In the genomic region with DNA sequence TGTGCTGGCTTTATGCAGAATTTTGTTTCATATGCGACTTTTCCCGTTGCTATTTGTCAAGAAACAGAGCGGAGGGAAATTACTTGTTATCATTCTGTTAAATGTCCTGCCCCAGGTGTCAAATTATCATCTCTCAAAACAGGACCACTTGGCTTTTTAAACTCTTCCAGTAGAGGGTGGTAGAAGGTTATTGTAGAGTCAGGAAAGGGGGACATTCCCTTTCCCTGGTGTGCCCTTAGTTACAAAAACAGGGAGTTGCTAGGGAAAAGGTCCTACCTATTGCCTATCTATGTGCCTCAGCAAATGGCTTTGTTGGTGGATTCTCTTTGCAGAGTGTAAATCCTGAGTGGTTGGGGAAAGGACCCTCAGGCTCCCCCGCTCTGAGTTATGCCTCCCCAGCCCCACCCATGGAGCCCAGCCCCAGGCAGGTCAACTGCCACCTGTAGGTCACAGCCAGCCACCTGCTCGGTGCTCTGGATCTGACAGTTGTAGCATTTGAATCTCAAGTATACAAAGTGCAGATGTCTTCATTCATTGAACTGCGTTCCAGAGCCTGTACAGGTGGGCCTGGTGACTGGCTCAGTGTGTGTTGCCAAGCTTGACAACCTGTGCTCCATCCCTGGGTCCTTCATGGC, we compare ENCODE assay signal across 17 mouse cellular contexts. TPM values are rescaled to one million over a fixed set of nuclear protein-coding genes. Genes with fewer than 3 reads are reported as not detected.
DNase-seq lines count a peak whose midpoint lies in the region; ATAC-seq and TF ChIP-seq lines count a peak whose summit lies in the region.
"Had no signal": no experiment of that assay in that cellular context is flagged by ENCODE, and none has a peak within 500 bp of the region (broad histone marks: within the 10 kb centered on the region; RNA-seq: fewer than 3 reads in every experiment).

No protein-coding gene starts in this region.

- H3K27ac ChIP-seq in lung, postnatal 0 days (ENCODE audit: low read length), result no peak overlapping the region
- H3K27ac ChIP-seq: embryonic facial prominence, embryonic 10.5 days; lung, embryonic 15.5 days; neural tube, embryonic 15.5 days had no signal

- H3K4me2 ChIP-seq in lung, postnatal 0 days (replicated peaks; ENCODE audit: low read depth, low read length), result no peak overlapping the region
- H3K4me2 ChIP-seq: lung, embryonic 15.5 days; neural tube, embryonic 15.5 days had no signal

- no peak overlapping the region for H3K4me3 ChIP-seq in lung, postnatal 0 days (ENCODE audit: low read depth, low read length)
- H3K4me3 ChIP-seq: embryonic facial prominence, embryonic 10.5 days; lung, embryonic 15.5 days; neural tube, embryonic 15.5 days had no signal

- WGBS in lung, postnatal 0 days, result 48% methylated on average over 6 of the region's 6 CpGs

- no peak for ATAC-seq in lung, postnatal 0 days
- ATAC-seq: CD4-positive, CD25-positive, alpha-beta regulatory T cell, adult 4 months; inflammation-experienced regulatory T-cells, adult 6 months; midbrain, embryonic 16.5 days had no signal

- no peak for TF ChIP-seq EP300 in lung, postnatal 0 days (IDR thresholded peaks at IDR 0.05)

- H3K4me1 ChIP-seq in lung, postnatal 0 days (ENCODE audit: insufficient read depth, low read depth, low read length), result no peaks in the 10 kb centered on the region
- H3K4me1 ChIP-seq: embryonic facial prominence, embryonic 10.5 days; lung, embryonic 15.5 days; neural tube, embryonic 15.5 days had no signal

- no peaks in the 10 kb centered on the region for H3K27me3 ChIP-seq in lung, postnatal 0 days (replicated peaks; ENCODE audit: insufficient read depth, low read length)
- H3K27me3 ChIP-seq: lung, embryonic 15.5 days; neural tube, embryonic 15.5 days had no signal

- H3K36me3 ChIP-seq in lung, postnatal 0 days (ENCODE audit: insufficient read depth, low read length), result no peaks in the 10 kb centered on the region
- H3K36me3 ChIP-seq: embryonic facial prominence, embryonic 10.5 days; lung, embryonic 15.5 days; neural tube, embryonic 15.5 days had no signal

- TF ChIP-seq CTCF in lung, postnatal 0 days (IDR thresholded peaks at IDR 0.05), result peak; percentile 35

- H3K9ac ChIP-seq in lung, postnatal 0 days (replicated peaks; ENCODE audit: low read depth), result no peak overlapping the region
- H3K9ac ChIP-seq: lung, embryonic 15.5 days; neural tube, embryonic 15.5 days had no signal

- no peaks in the 10 kb centered on the region for H3K9me3 ChIP-seq in lung, postnatal 0 days (ENCODE audit: low read length)
- H3K9me3 ChIP-seq: embryonic facial prominence, embryonic 10.5 days; lung, embryonic 15.5 days; neural tube, embryonic 15.5 days had no signal

- intact Hi-C loops in gastrocnemius, postnatal 14 days (cut with DNase I; ENCODE audit: low total_unique reads), result no loop called here

- peak; percentile 31 for DNase-seq in gastrocnemius, postnatal 25 days
- no peak for DNase-seq in gastrocnemius, postnatal 14 days
- no peak for DNase-seq in lung, postnatal 0 days (ENCODE audit: low spot score)
- no peak for DNase-seq in lung, postnatal 25 days (ENCODE audit: low spot score)
- DNase-seq in ZHBTc4 (ENCODE audit: low read depth, low spot score), result peak; percentile 40
- peak; percentile 89 for DNase-seq in thymus, postnatal 25 days
- DNase-seq in right cerebral cortex, postnatal 14 days, result no peak
- DNase-seq in adrenal gland, postnatal 4 days (ENCODE audit: low spot score in 2 of 2), result no peak
- DNase-seq: adrenal gland, adult 8-10 months had no signal

RNA-seq across cellular contexts. Expression of gene Smyd1, which starts 19.8 kb away (rescaled TPM):
- 100 to 1,000 TPM; 292 to 319 TPM for total RNA-seq in gastrocnemius, postnatal 25 days (2021)
- 100 to 1,000 TPM; 228 to 241 TPM for total RNA-seq in gastrocnemius, postnatal 14 days (2021)
- polyA plus RNA-seq in lung, postnatal 0 days (2015; fragmentation: Nextera tagmentation; extraction: Ambion mirVana), result 0.80 and 1.2 TPM in 2 replicates
- 1 to 10 TPM; 2.7 to 6.3 TPM for total RNA-seq in adrenal gland, postnatal 4 days (2021)

RNA-seq across cellular contexts. Expression of gene Cd8b1, which starts 20.4 kb away (rescaled TPM):
- under 1 TPM in 1 of 2 experiments, not detected in 1; 0.29 TPM for total RNA-seq in gastrocnemius, postnatal 25 days (2021)
- total RNA-seq in gastrocnemius, postnatal 14 days (2021), result not detected
- 0.23 and 0.24 TPM in 2 replicates for polyA plus RNA-seq in lung, postnatal 0 days (2015; fragmentation: Nextera tagmentation; extraction: Ambion mirVana)
- total RNA-seq in adrenal gland, postnatal 4 days (2021), result not detected
- total RNA-seq: layer of hippocampus, adult 18-20 months had no signal
- polyA plus RNA-seq: forebrain, embryonic 11.5 days; midbrain, embryonic 16.5 days; neural tube, embryonic 15.5 days had no signal

RNA-seq across cellular contexts. Expression of gene Krcc1, which starts 30.7 kb away (rescaled TPM):
- total RNA-seq in gastrocnemius, postnatal 25 days (2021), result 10 to 100 TPM; 23.2 to 27.4 TPM
- 10 to 100 TPM; 23.6 to 27.9 TPM for total RNA-seq in gastrocnemius, postnatal 14 days (2021)
- 72.3 and 80.6 TPM in 2 replicates for polyA plus RNA-seq in lung, postnatal 0 days (2015; fragmentation: Nextera tagmentation; extraction: Ambion mirVana)
- 10 to 100 TPM; 48.8 to 55.4 TPM for total RNA-seq in adrenal gland, postnatal 4 days (2021)

Comparison
In these comparisons a context has a peak if more than half of its experiments do, and no peak if none do; other contexts are left out.
1. DNase-seq: peak in gastrocnemius, postnatal 25 days (single experiment), ZHBTc4 (single experiment) and thymus, postnatal 25 days (single experiment); none in gastrocnemius, postnatal 14 days (single experiment), lung, postnatal 0 days (single experiment), lung, postnatal 25 days (single experiment), right cerebral cortex, postnatal 14 days (single experiment) and adrenal gland, postnatal 4 days (0 of 2).
2. RNA of gene Smyd1, which starts 19.8 kb away (total RNA-seq): 292 to 319 TPM in gastrocnemius, postnatal 25 days and 228 to 241 TPM in gastrocnemius, postnatal 14 days; 2.7 to 6.3 TPM in adrenal gland, postnatal 4 days; every median in the first group is over 10 times any median in the second.